Mouse (Mus musculus) right cerebral cortex, postnatal 14 days (tissue): ENCODE measurements around the gene Sema3e.

Experiments
- DNase-seq: peaks from one replicate; pipeline ENCODE4 v3.0.0; 2022

The Sema3e gene

GRCm38 (mm10) chr5:14216211-14216610, 191.1 kb downstream of the Sema3e start:
- no peak for DNase-seq

DNA sequence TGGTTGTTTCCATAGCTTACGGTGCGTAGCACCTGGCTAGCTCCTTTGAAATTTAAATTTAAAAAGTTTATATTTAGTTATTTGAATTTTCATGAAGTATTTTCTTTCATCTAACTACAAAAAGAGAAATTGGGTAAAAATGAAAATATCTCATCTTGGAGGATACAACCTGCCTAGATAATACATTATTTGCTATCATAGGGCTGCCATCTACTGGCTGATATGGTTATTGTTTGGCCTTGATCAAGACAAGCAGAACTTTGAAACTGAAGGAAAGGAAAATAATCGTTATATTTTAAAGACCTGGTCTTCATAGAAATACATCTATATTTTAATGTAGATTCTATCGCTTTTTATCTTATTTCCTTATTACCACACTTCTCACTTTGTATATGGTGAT, 193.6 kb downstream of the Sema3e start:
- peak; percentile 19 for DNase-seq

GRCm38 (mm10) chr5:14224509-14224908, 199.4 kb downstream of the Sema3e start:
- DNase-seq = no peak

DNA sequence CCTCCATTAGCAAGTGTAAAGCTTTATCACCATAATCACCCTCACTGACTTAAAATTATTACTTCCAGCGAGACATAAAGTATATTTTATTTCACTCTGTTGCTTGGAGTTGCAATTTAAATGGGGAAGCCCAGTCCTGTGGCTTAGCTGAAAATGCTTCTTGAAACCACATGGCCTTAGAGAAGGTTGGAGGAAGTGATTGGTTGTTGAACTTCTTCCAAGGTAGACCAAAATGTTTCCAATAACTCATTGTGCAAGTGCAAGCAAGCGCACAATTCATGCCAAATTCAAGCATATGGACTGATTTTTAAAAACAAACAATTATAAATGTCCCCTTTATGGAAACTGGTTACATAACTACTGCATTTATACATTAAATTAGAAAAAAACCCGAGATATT, 206.0 kb downstream of the Sema3e start:
- no peak for DNase-seq

DNA sequence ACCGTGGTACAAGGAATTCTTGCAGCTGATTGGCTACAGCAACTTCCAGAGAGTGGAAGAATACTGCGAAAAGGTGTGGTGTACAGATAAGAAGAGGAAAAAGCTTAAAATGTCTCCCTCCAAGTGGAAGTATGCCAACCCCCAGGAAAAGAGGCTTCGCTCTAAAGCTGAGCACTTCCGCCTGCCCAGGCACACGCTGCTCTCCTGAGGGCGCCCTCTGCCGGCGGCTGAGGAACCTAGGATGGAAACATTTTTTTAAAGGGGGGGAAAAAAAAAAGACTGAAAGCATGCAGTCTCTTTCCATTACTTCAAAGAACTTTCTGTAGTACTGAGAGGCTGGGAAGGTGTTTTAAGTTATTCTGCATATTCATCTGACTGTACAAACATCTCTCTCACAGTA, 227.5 kb downstream of the Sema3e start:
- peak; percentile 51 for DNase-seq

- DNase-seq = peak; percentile 16
Measured at GRCm38 (mm10) chr5:14253328-14253727, 228.3 kb downstream of the Sema3e start.

- no peak for DNase-seq
Measured at GRCm38 (mm10) chr5:14260156-14260555, 235.1 kb downstream of the Sema3e start.

GRCm38 (mm10) chr5:14267400-14267799, 242.3 kb downstream of the Sema3e start:
- no peak for DNase-seq
